Mouse (Mus musculus) neural tube, embryonic 13.5 days (tissue): ENCODE measurements around the gene Gm11492. TPM values are rescaled to one million over a fixed set of nuclear protein-coding genes. Genes with fewer than 3 reads are reported as not detected.

Experiments
- ATAC-seq: fragments of 200-750 bp; cut with Nextera tagmentation; 2 replicates; pipeline ENCODE4 v1.8.0; 2017; ENCODE audit warnings: low read depth, mild to moderate bottlenecking, moderate TSS enrichment, moderate library complexity
- H3K27ac ChIP-seq: fragments of 300-500 bp; sonication (generic); replicated peaks from 2 replicates; pipeline ENCODE4 v1.5.1; 2015; ENCODE audit warnings: moderate library complexity, mild to moderate bottlenecking, inconsistent platforms
- H3K27me3 ChIP-seq: fragments of 300-500 bp; sonication (generic); 2 replicates; pipeline ENCODE4 v1.6.1; 2015; ENCODE audit warnings: mild to moderate bottlenecking, inconsistent platforms
- H3K36me3 ChIP-seq: fragments of 300-500 bp; sonication (generic); 2 replicates; pipeline ENCODE4 v1.6.1; 2015; ENCODE audit warnings: mild to moderate bottlenecking, inconsistent platforms
- H3K4me1 ChIP-seq: fragments of 300-500 bp; sonication (generic); replicated peaks from 2 replicates; pipeline ENCODE4 v1.6.1; 2015; ENCODE audit warnings: inconsistent platforms
- H3K4me2 ChIP-seq: fragments of 300-500 bp; sonication (generic); 2 replicates; pipeline ENCODE4 v1.6.1; 2015; ENCODE audit warnings: inconsistent platforms, mild to moderate bottlenecking, moderate library complexity
- H3K4me3 ChIP-seq: fragments of 300-500 bp; sonication (generic); 2 replicates; pipeline ENCODE4 v1.5.1; 2015; ENCODE audit warnings: mild to moderate bottlenecking, inconsistent platforms
- H3K9ac ChIP-seq: fragments of 300-500 bp; sonication (generic); 2 replicates; pipeline ENCODE4 v1.6.1; 2015; ENCODE audit warnings: moderate library complexity, mild to moderate bottlenecking, inconsistent platforms
- H3K9me3 ChIP-seq: fragments of 300-500 bp; sonication (generic); 2 replicates; pipeline ENCODE4 v1.6.1; 2016; ENCODE audit warnings: inconsistent platforms
- WGBS: fragments of 180-500 bp; shearing (Covaris S2); methylation state at CpG from one replicate; pipeline ENCODE4 v1.1.7; 2015; 5-methylcytosine and 5-hydroxymethylcytosine counted together
- polyA plus RNA-seq: library from polyadenylated mRNA; unstranded; fragments of >200 nt; fragmentation: Nextera tagmentation; extraction: Ambion mirVana; gene quantifications from 2 replicates; pipeline ENCODE4 v1.2.1, GENCODE M21; 2015

Gene Gm11492
- polyA plus RNA-seq, 1 experiment from 2014 or later: not detected

- peaks cover 6% of the 10 kb centered on the region; the same call in 1 of the 2 replicates for H3K27me3 ChIP-seq
- H3K4me2 ChIP-seq: no peak overlapping the region
- H3K4me3 ChIP-seq: no peak overlapping the region
- H3K9ac ChIP-seq: no peak overlapping the region
- H3K9me3 ChIP-seq: no peaks in the 10 kb centered on the region
- H3K27ac ChIP-seq: no peak overlapping the region
- H3K36me3 ChIP-seq: no peaks in the 10 kb centered on the region
- ATAC-seq: no peak
- H3K4me1 ChIP-seq: peaks cover 22% of the 10 kb centered on the region
- WGBS: 91% methylated on average over 12 of the region's 12 CpGs
These were observed 14.9 kb downstream of the Gm11492 start for GRCm38 (mm10) chr11:87581161-87581865.

- no peak for ATAC-seq
- H3K27ac ChIP-seq: no peak overlapping the region
- no peaks in the 10 kb centered on the region for H3K36me3 ChIP-seq
- WGBS: 84% methylated on average over 8 of the region's 8 CpGs
- H3K9me3 ChIP-seq: no peaks in the 10 kb centered on the region
- no peak overlapping the region for H3K9ac ChIP-seq
- peaks cover under 1% of the 10 kb centered on the region; the same call in 1 of the 2 replicates for H3K27me3 ChIP-seq
- H3K4me1 ChIP-seq: peaks cover 22% of the 10 kb centered on the region
- no peak overlapping the region for H3K4me3 ChIP-seq
- H3K4me2 ChIP-seq: no peak overlapping the region
These were observed 15.7 kb downstream of the Gm11492 start for GRCm38 (mm10) chr11:87581933-87582710.

DNA sequence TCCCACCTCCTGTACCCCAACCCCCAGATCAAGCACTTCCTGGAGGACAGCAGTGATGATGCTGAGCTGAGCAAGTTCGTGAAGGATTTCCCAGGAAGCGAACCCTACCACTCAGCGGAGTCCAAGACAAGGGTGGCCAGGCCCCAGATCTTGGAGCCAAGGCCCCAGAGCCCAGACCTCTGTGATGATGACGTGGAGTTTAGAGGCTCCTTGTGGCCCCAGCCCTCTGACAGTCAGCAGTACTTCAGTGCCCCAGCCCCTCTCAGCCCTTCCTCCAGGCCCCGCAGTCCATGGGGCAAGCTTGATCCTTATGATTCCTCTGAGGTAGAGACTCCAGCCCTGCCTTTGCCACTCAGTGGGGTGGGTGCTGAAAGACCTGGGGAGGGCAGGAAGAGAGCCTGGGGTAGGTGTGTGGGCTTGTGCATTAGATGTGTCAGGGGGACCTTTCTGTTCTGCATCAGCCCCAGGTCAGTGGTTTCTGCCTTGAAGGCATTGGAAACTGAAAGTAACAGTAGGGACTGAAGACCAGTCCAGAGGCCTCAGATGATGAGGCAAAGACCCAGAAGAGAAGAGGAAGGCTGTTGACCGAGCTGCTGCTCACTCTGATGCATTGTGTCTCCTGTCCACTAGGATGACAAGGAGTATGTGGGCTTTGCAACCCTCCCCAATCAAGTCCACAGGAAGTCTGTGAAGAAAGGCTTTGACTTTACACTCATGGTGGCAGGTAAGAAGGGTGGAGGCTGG, 17.0 kb downstream of the Gm11492 start:
- H3K27me3 ChIP-seq: no peaks in the 10 kb centered on the region
- H3K4me3 ChIP-seq: no peak overlapping the region
- 82% methylated on average over 6 of the region's 6 CpGs for WGBS
- no peak for ATAC-seq
- peaks cover 10% of the 10 kb centered on the region for H3K4me1 ChIP-seq
- no peak overlapping the region for H3K4me2 ChIP-seq
- H3K27ac ChIP-seq: no peak overlapping the region
- no peaks in the 10 kb centered on the region for H3K9me3 ChIP-seq
- no peak overlapping the region for H3K9ac ChIP-seq
- no peaks in the 10 kb centered on the region for H3K36me3 ChIP-seq

DNA sequence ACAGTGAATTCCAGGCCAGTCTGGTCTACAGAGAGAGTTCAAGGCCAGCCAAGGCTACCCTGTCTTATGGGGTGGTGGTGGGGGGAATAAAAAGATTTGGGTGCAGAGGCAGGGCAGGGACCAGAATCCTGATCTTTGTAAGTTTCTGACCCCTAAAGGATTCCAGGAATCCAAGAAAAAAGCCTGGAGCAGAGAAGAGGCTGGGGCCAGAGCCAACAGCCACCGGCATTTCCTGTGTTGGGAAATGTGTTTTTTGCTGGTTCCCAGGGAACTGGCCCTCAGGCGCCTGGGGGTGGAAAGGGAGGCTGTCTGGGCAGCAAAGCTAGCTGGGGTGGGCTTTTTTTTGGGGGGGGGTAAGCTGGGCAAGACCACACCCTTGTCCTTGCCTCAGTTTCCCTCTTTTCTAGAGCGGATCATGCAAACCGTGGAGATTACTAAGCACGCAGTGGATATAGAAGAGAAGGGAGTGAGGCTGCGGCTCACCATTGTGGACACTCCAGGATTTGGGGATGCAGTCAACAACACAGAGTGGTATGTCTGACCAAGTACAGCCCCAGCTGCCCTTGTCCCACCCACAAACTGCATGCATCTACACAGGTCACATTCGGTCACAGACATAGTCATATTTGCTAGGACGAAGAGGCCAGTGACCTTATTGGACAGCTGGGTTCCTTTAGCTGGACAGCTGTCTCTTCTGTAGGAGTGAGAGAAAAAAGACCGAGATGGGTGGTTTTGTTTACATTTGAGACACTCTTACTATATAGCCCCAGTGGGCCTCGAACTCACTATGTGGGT, 18.5 kb downstream of the Gm11492 start:
- peaks cover 8% of the 10 kb centered on the region for H3K4me1 ChIP-seq
- no peaks in the 10 kb centered on the region for H3K36me3 ChIP-seq
- WGBS: 86% methylated on average over 10 of the region's 10 CpGs
- H3K4me3 ChIP-seq: no peak overlapping the region
- H3K4me2 ChIP-seq: no peak overlapping the region
- H3K9me3 ChIP-seq: no peaks in the 10 kb centered on the region
- no peak overlapping the region for H3K27ac ChIP-seq
- ATAC-seq: no peak
- H3K9ac ChIP-seq: no peak overlapping the region
- no peaks in the 10 kb centered on the region for H3K27me3 ChIP-seq

GRCm38 (mm10) chr11:87587211-87587874, 20.9 kb downstream of the Gm11492 start:
- Histone ChIP-seq H3K9me3 (no peaks in the 10 kb centered on the region), H3K27ac (no peak overlapping the region), H3K27me3 (no peaks in the 10 kb centered on the region), H3K9ac (no peak overlapping the region), H3K36me3 (no peaks in the 10 kb centered on the region), H3K4me1 (peaks cover 19% of the 10 kb centered on the region), H3K4me2 (no peak overlapping the region), H3K4me3 (no peak overlapping the region)
- WGBS: 94% methylated on average over 5 of the region's 5 CpGs
- no peak for ATAC-seq

- Histone ChIP-seq H3K9me3 (no peaks in the 10 kb centered on the region), H3K9ac (0 out of 2 replicates have a peak overlapping the region, but pooled peaks have one; percentile 96), H3K4me3 (no peak overlapping the region), H3K4me2 (peak overlapping the region; percentile 90), H3K27me3 (no peaks in the 10 kb centered on the region), H3K4me1 (peaks cover 41% of the 10 kb centered on the region), H3K36me3 (0 out of 2 replicates have a peak, but pooled peaks cover 7% of the 10 kb centered on the region), H3K27ac (no peak overlapping the region)
- 95% methylated on average over 8 of the region's 8 CpGs for WGBS
- ATAC-seq: no peak
These were observed 23.2 kb downstream of the Gm11492 start for GRCm38 (mm10) chr11:87589605-87590004.

DNA sequence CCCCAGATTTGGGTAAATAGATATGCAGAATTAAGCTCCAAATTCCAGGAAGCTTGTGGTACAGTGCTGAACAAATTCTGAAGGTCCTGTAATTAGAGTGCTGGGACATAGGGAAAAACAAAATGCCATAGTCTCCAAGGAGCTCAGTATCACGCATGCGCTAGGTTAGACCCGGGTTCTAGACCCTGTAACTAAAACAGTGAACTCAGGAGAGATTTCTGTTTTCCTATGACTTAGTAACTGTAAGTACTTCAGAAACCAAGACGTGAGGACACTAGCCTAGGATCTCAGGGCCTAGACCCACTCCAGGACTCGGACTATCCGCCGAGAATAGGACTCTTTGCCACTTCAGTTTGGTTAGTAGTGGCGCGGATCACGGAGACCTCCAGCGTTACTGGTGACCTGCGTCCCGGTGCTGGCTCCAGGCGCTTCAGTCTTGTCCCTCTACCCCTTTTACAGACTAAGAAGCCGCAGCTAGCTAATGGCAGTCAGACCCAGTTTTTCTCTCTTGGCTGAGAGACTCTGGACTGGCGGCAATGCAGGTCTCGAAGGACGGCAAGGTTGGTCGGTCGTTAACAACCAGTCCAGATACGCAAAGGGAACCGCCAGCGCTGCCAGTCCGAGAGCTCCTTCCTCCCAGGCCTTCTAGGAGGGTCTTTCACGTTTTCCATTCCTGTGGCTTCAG, 24.5 kb downstream of the Gm11492 start:
- H3K4me1 ChIP-seq: peaks cover 53% of the 10 kb centered on the region

DNA sequence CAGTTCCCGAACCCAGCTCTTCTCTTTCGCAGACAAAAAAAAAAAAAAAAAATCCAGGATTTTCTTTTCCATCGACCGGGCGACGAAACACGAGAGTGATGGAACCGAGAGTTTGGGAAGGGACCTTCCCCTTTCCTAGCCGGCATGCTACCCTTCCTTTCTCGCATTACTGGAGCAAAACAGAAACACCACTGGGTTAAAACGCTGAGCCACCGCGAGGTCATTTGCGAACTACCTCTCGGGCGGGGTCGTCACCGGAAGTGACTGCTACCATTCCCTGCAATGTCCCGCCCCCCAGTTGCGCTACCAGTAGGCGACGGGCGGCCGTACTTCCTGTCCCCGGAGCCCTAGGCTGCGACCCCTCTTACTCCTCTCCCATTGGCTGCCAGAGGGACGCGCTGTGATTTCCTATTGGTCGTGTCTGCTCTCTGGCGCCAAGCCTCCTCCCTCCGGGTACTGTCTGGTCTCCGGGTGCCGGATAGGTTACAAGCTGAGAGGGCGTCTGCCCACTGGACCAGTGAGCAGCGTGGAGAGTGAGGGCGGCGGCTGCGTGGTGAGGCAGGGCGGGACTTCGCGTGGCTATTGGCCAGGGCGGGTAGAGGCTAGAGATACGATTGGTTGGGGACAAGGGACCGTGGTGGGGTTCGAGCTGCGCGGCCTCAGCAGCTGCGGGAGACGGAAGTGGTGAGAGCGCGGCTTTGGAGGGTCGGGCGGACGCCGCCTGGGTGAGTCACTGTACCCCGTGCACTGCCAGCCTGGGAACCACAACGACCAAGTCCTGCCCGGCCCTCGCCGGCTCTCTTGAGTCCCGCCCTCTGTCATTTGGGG, 25.3 kb downstream of the Gm11492 start, which contains the start of gene Mtmr4:
Gene Mtmr4 (plus strand): TSS at position 637 of the 828 bp plus-strand sequence.
- peak within 1 kb of the TSS; percentile 78 for H3K4me3 ChIP-seq
- ATAC-seq: peak; percentile 97
- under 1% methylated on average over 61 of the region's 61 CpGs for WGBS
- H3K36me3 ChIP-seq: 0 out of 2 replicates have a peak, but pooled peaks cover 7% of the 10 kb centered on the region
- peak within 1 kb of the TSS; percentile 91 for H3K27ac ChIP-seq
- peak within 1 kb of the TSS; percentile 90 for H3K4me2 ChIP-seq
- no peaks in the 10 kb centered on the region for H3K27me3 ChIP-seq
- H3K9me3 ChIP-seq: no peaks in the 10 kb centered on the region
- peaks cover 60% of the 10 kb centered on the region for H3K4me1 ChIP-seq
- H3K9ac ChIP-seq: peak within 1 kb of the TSS; percentile 96

More for the DNA sequence above, 24.5 kb downstream of the Gm11492 start:
- 3% methylated on average over 25 of the region's 25 CpGs for WGBS
- Histone ChIP-seq H3K4me2 (peak overlapping the region; percentile 90), H3K36me3 (0 out of 2 replicates have a peak, but pooled peaks cover 7% of the 10 kb centered on the region), H3K9me3 (no peaks in the 10 kb centered on the region), H3K27ac (peak overlapping the region; percentile 91), H3K27me3 (no peaks in the 10 kb centered on the region), H3K4me3 (peak overlapping the region; percentile 78), H3K9ac (peak overlapping the region; percentile 96)
- ATAC-seq: no peak

DNA sequence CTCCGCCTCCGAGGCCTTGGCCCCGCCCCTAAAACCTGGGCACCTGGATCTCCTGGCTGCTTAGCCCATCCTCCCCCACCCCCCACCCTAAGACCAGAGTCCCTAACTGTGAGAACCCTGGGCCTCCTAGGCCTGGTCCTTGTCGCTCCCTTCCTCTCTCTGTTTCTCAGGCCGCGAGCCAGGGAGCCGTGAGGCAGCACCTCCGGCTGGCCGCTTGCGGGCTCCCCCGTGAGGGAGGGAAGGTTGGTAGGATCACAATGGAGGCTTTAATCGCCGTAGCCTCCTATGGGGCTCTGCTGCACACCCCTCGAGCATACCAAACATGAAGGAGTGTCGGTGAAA, 25.9 kb downstream of the Gm11492 start:
- peak overlapping the region; percentile 78 for H3K4me3 ChIP-seq
- peak overlapping the region; percentile 90 for H3K27ac ChIP-seq
- H3K36me3 ChIP-seq: peaks cover 11% of the 10 kb centered on the region
- H3K27me3 ChIP-seq: no peaks in the 10 kb centered on the region
- peaks cover 66% of the 10 kb centered on the region for H3K4me1 ChIP-seq
- peak overlapping the region; percentile 85 for H3K9ac ChIP-seq
- 2% methylated on average over 15 of the region's 15 CpGs for WGBS
- peak; percentile 47 for ATAC-seq
- H3K4me2 ChIP-seq: peak overlapping the region; percentile 87
- no peaks in the 10 kb centered on the region for H3K9me3 ChIP-seq
